Mouse (Mus musculus) E14TG2a.4 (cell line): ENCODE measurements around the gene Hmga1b.

ENCODE experiments used
- CTCF ChIP-seq: conservative IDR thresholded peaks from 2 replicates; pipeline ENCODE4 v1.5.1; 2014; ENCODE audit warnings: low read length
- NANOG ChIP-seq: IDR thresholded peaks from 2 replicates; pipeline ENCODE4 v1.6.1; 2014; ENCODE audit warnings: borderline replicate concordance, low read length, mixed read lengths

GRCm38 (mm10) chr11:120773463-120774190, 11.0 kb downstream of the Hmga1b start:
- TF ChIP-seq NANOG (no peak), CTCF (no peak)
